Mouse (Mus musculus) lung, postnatal 0 days (tissue): ENCODE data around the gene Azin2. TPM values are rescaled to one million over a fixed set of nuclear protein-coding genes. Genes with fewer than 3 reads are reported as not detected.

Experiments used
- ATAC-seq: fragments of 200-750 bp; cut with Nextera tagmentation; 2 replicates; pipeline ENCODE4 v1.8.0; 2017; ENCODE audit warnings: moderate library complexity
- DNase-seq: peaks from one replicate; pipeline ENCODE4 v3.0.0-alpha.2; 2016; ENCODE audit warnings: low spot score
- H3K27ac ChIP-seq: fragments of 300-500 bp; sonication (generic); 2 replicates; pipeline ENCODE4 v1.5.1; 2014; ENCODE audit warnings: antibody characterized with exemption, mild to moderate bottlenecking, low read length, mixed read lengths
- H3K27me3 ChIP-seq: fragments of 300-500 bp; sonication (generic); replicated peaks from 2 replicates; pipeline ENCODE4 v1.6.1; 2014; ENCODE audit warnings: low read length, mixed read lengths; ENCODE audit not compliant: insufficient read depth
- H3K36me3 ChIP-seq: fragments of 300-500 bp; sonication (generic); 2 replicates; pipeline ENCODE4 v1.6.1; 2014; ENCODE audit warnings: low read length, mixed read lengths; ENCODE audit not compliant: insufficient read depth
- H3K4me1 ChIP-seq: fragments of 300-500 bp; sonication (generic); 2 replicates; pipeline ENCODE4 v1.6.1; 2014; ENCODE audit warnings: antibody characterized with exemption, low read depth, low read length, mixed read lengths; ENCODE audit not compliant: insufficient read depth
- H3K4me2 ChIP-seq: fragments of 300-500 bp; sonication (generic); replicated peaks from 2 replicates; pipeline ENCODE4 v1.6.1; 2014; ENCODE audit warnings: low read depth, mild to moderate bottlenecking, low read length, moderate library complexity, mixed read lengths
- H3K4me3 ChIP-seq: fragments of 300-500 bp; sonication (generic); 2 replicates; pipeline ENCODE4 v1.5.1; 2014; ENCODE audit warnings: low read depth, low read length
- H3K9ac ChIP-seq: fragments of 300-500 bp; sonication (generic); replicated peaks from 2 replicates; pipeline ENCODE4 v1.6.1; 2014; ENCODE audit warnings: low read depth, mild to moderate bottlenecking
- H3K9me3 ChIP-seq: fragments of 300-500 bp; sonication (generic); 2 replicates; pipeline ENCODE4 v1.6.1; 2016; ENCODE audit warnings: low read length, mixed read lengths
- CTCF ChIP-seq: IDR thresholded peaks from 2 replicates; pipeline ENCODE4 v1.5.1; 2016; ENCODE audit warnings: antibody characterized with exemption, mild to moderate bottlenecking
- EP300 ChIP-seq: IDR thresholded peaks from 2 replicates; pipeline ENCODE4 v1.6.1; 2016; ENCODE audit warnings: antibody characterized with exemption, mild to moderate bottlenecking, control low read depth
- WGBS: fragments of 180-500 bp; shearing (Covaris S2); extraction: QIAGEN DNeasy Blood & Tissue Kit; methylation state at CpG from one replicate; pipeline ENCODE4 v1.1.7; 2014; 5-methylcytosine and 5-hydroxymethylcytosine counted together
- polyA plus RNA-seq: library from polyadenylated mRNA; unstranded; fragments of >200 nt; fragmentation: Nextera tagmentation; extraction: Ambion mirVana; gene quantifications from 2 replicates; pipeline ENCODE4 v1.2.1, GENCODE M21; 2015

The Azin2 gene
- polyA plus RNA-seq, 1 experiment from 2014 or later, result 42.2 TPM

GRCm38 (mm10) chr4:128971065-128971694 is 8.9 kb upstream of the Azin2 start:
- Histone ChIP-seq H3K9me3 (no peaks in the 10 kb centered on the region), H3K27ac (peak overlapping the region; percentile 43; the same call in 1 of the 2 replicates)

GRCm38 (mm10) chr4:128970417-128970807 is 8.2 kb upstream of the Azin2 start:
- Histone ChIP-seq H3K27ac (peak overlapping the region; percentile 43), H3K9me3 (no peaks in the 10 kb centered on the region), H3K4me1 (0 out of 2 replicates have a peak, but pooled peaks cover 3% of the 10 kb centered on the region), H3K9ac (no peak overlapping the region), H3K27me3 (no peaks in the 10 kb centered on the region), H3K36me3 (no peaks in the 10 kb centered on the region), H3K4me2 (0 out of 2 replicates have a peak overlapping the region, but pooled peaks have one; percentile 19), H3K4me3 (no peak overlapping the region)
- 41% methylated on average over 7 of the region's 8 CpGs for WGBS
- DNase-seq (peak; percentile 85), ATAC-seq (peak; percentile 60)
- TF ChIP-seq CTCF (no peak), EP300 (peak; percentile 59)

More at GRCm38 (mm10) chr4:128971065-128971694, 8.9 kb upstream of the Azin2 start:
- H3K9ac ChIP-seq, result no peak overlapping the region
- no peak for TF ChIP-seq EP300
- TF ChIP-seq CTCF, result peak; percentile 85
- peak; percentile 37; the same call in 1 of the 2 replicates for ATAC-seq
- no peaks in the 10 kb centered on the region for H3K36me3 ChIP-seq
- H3K4me2 ChIP-seq, result peak overlapping the region; percentile 19; the same call in 1 of the 2 replicates
- WGBS, result 38% methylated on average over 14 of the region's 14 CpGs
- H3K4me1 ChIP-seq, result 0 out of 2 replicates have a peak, but pooled peaks cover 3% of the 10 kb centered on the region
- H3K4me3 ChIP-seq, result no peak overlapping the region
- no peaks in the 10 kb centered on the region for H3K27me3 ChIP-seq
- DNase-seq, result peak; percentile 86

- H3K27ac ChIP-seq, result peak overlapping the region; percentile 28
- ATAC-seq, result peak; percentile 38
- WGBS, result 33% methylated on average over 18 of the region's 18 CpGs
- no peak overlapping the region for H3K4me2 ChIP-seq
- no peak overlapping the region for H3K4me3 ChIP-seq
- no peak for TF ChIP-seq EP300
- no peak for TF ChIP-seq CTCF
- DNase-seq, result peak; percentile 36
- no peaks in the 10 kb centered on the region for H3K27me3 ChIP-seq
- H3K9ac ChIP-seq, result no peak overlapping the region
- no peaks in the 10 kb centered on the region for H3K36me3 ChIP-seq
- H3K4me1 ChIP-seq, result 0 out of 2 replicates have a peak, but pooled peaks cover 3% of the 10 kb centered on the region
- H3K9me3 ChIP-seq, result no peaks in the 10 kb centered on the region
Observed at GRCm38 (mm10) chr4:128969607-128970416, 7.6 kb upstream of the Azin2 start.

GRCm38 (mm10) chr4:128969081-128969480 is 6.8 kb upstream of the Azin2 start:
- DNase-seq, result peak; percentile 95
- H3K4me3 ChIP-seq, result no peak overlapping the region
- TF ChIP-seq EP300 (peak; percentile 92), CTCF (no peak)

GRCm38 (mm10) chr4:128966751-128967150 is 4.5 kb upstream of the Azin2 start:
- H3K4me1 ChIP-seq, result 0 out of 2 replicates have a peak, but pooled peaks cover 3% of the 10 kb centered on the region
- WGBS, result 17% methylated on average over 7 of the region's 7 CpGs
- no peak overlapping the region for H3K27ac ChIP-seq
- no peaks in the 10 kb centered on the region for H3K36me3 ChIP-seq
- no peak for DNase-seq
- H3K4me2 ChIP-seq, result no peak overlapping the region
- no peak overlapping the region for H3K4me3 ChIP-seq
- no peak for TF ChIP-seq CTCF
- TF ChIP-seq EP300, result no peak
- no peak for ATAC-seq
- 0 out of 2 replicates have a peak, but pooled peaks cover 3% of the 10 kb centered on the region for H3K27me3 ChIP-seq
- no peak overlapping the region for H3K9ac ChIP-seq
- H3K9me3 ChIP-seq, result no peaks in the 10 kb centered on the region

More at GRCm38 (mm10) chr4:128969081-128969480, 6.8 kb upstream of the Azin2 start:
- H3K4me1 ChIP-seq, result 0 out of 2 replicates have a peak, but pooled peaks cover 3% of the 10 kb centered on the region
- 52% methylated on average over 5 of the region's 5 CpGs for WGBS
- H3K4me2 ChIP-seq, result no peak overlapping the region
- no peak overlapping the region for H3K9ac ChIP-seq
- H3K36me3 ChIP-seq, result no peaks in the 10 kb centered on the region
- H3K27me3 ChIP-seq, result 0 out of 2 replicates have a peak, but pooled peaks cover 3% of the 10 kb centered on the region
- no peaks in the 10 kb centered on the region for H3K9me3 ChIP-seq
- peak; percentile 86 for ATAC-seq
- peak overlapping the region; percentile 43 for H3K27ac ChIP-seq

GRCm38 (mm10) chr4:128962926-128963290 is 666 bp upstream of the Azin2 start:
- H3K9ac ChIP-seq, result 0 out of 2 replicates have a peak overlapping the region, but pooled peaks have one; percentile 56
- H3K4me3 ChIP-seq, result peak overlapping the region; percentile 49; the same call in 1 of the 2 replicates
- peak overlapping the region; percentile 85 for H3K4me2 ChIP-seq
- WGBS, result 4% methylated on average over 9 of the region's 9 CpGs
- H3K27me3 ChIP-seq, result 0 out of 2 replicates have a peak, but pooled peaks cover 3% of the 10 kb centered on the region
- no peaks in the 10 kb centered on the region for H3K9me3 ChIP-seq
- DNase-seq, result no peak
- ATAC-seq, result peak; percentile 30
- no peaks in the 10 kb centered on the region for H3K36me3 ChIP-seq
- peaks cover 6% of the 10 kb centered on the region; the same call in 1 of the 2 replicates for H3K4me1 ChIP-seq
- TF ChIP-seq EP300 (0 out of 2 replicates have a peak, but pooled peaks have one; percentile 27), CTCF (no peak)
- H3K27ac ChIP-seq, result 0 out of 2 replicates have a peak overlapping the region, but pooled peaks have one; percentile 47
